Mouse (Mus musculus) lung, adult 2 months (tissue): ENCODE measurements around the gene Gpank1.

Experiments used
- CTCF ChIP-seq: fragments of 200-500 bp; IDR thresholded peaks from 2 replicates; pipeline ENCODE4 v1.5.1; 2011; ENCODE audit warnings: mild to moderate bottlenecking, low read length, control low read depth; ENCODE audit not compliant: insufficient read depth
- POLR2A ChIP-seq: fragments of 200-500 bp; IDR thresholded peaks from 2 replicates; pipeline ENCODE4 v1.6.1; 2011; ENCODE audit warnings: low read depth, mild to moderate bottlenecking, control low read depth, low read length, borderline replicate concordance; ENCODE audit errors: extremely low read depth

- TF ChIP-seq CTCF (no peak), POLR2A (no peak)
Observed at GRCm38 (mm10) chr17:35101161-35101560, 20.1 kb upstream of the Gpank1 start.
